Mouse (Mus musculus): ENCODE results near the gene Tmtc2.

Tmtc2 gene

GRCm38 (mm10) chr10:105548040-105548439 is 26.2 kb downstream of the Tmtc2 start:
- DNase-seq (ENCODE audit: low spot score in 2 of 2) = no peak

- DNase-seq (ENCODE audit: low spot score in 2 of 2) = no peak
Observed at GRCm38 (mm10) chr10:105544004-105545003, 29.9 kb downstream of the Tmtc2 start.

- DNase-seq (ENCODE audit: low spot score in 2 of 2) = no peak
Observed at GRCm38 (mm10) chr10:105542081-105542480, 32.2 kb downstream of the Tmtc2 start.

- DNase-seq (ENCODE audit: low spot score in 2 of 2) = no peak
Observed at GRCm38 (mm10) chr10:105539697-105540096, 34.6 kb downstream of the Tmtc2 start.

- DNase-seq (ENCODE audit: low spot score in 2 of 2) = no peak
Observed at GRCm38 (mm10) chr10:105536910-105537309, 37.3 kb downstream of the Tmtc2 start.

- no peak for DNase-seq (ENCODE audit: low spot score in 2 of 2)
Observed at GRCm38 (mm10) chr10:105535848-105536247, 38.4 kb downstream of the Tmtc2 start.

- DNase-seq (ENCODE audit: low spot score in 2 of 2) = no peak
Observed at GRCm38 (mm10) chr10:105532747-105533146, 41.5 kb downstream of the Tmtc2 start.

- no peak for DNase-seq (ENCODE audit: low spot score in 2 of 2)
Observed at GRCm38 (mm10) chr10:105532019-105532525, 42.2 kb downstream of the Tmtc2 start.

- no peak for DNase-seq (ENCODE audit: low spot score in 2 of 2)
Observed at GRCm38 (mm10) chr10:105531080-105531894, 43.0 kb downstream of the Tmtc2 start.

- DNase-seq (ENCODE audit: low spot score in 2 of 2) = no peak
Observed at GRCm38 (mm10) chr10:105523405-105524088, 50.7 kb downstream of the Tmtc2 start.

- no peak for DNase-seq (ENCODE audit: low spot score in 2 of 2)
Observed at GRCm38 (mm10) chr10:105522431-105522830, 51.8 kb downstream of the Tmtc2 start.

- no peak for DNase-seq (ENCODE audit: low spot score in 2 of 2)
Observed at GRCm38 (mm10) chr10:105519154-105519806, 55.0 kb downstream of the Tmtc2 start.

- DNase-seq (ENCODE audit: low spot score in 2 of 2) = no peak
Observed at GRCm38 (mm10) chr10:105518144-105518543, 56.1 kb downstream of the Tmtc2 start.

- no peak for DNase-seq (ENCODE audit: low spot score in 2 of 2)
Observed at GRCm38 (mm10) chr10:105513777-105514322, 60.4 kb downstream of the Tmtc2 start.

- no peak for DNase-seq (ENCODE audit: low spot score in 2 of 2)
Observed at GRCm38 (mm10) chr10:105509896-105510272, 64.4 kb downstream of the Tmtc2 start.

GRCm38 (mm10) chr10:105509146-105509895 is 64.9 kb downstream of the Tmtc2 start:
- DNase-seq (ENCODE audit: low spot score in 2 of 2) = no peak

- DNase-seq (ENCODE audit: low spot score in 2 of 2) = no peak
Observed at GRCm38 (mm10) chr10:105507982-105508786, 66.1 kb downstream of the Tmtc2 start.

- no peak for DNase-seq (ENCODE audit: low spot score in 2 of 2)
Observed at GRCm38 (mm10) chr10:105506046-105506445, 68.2 kb downstream of the Tmtc2 start.

GRCm38 (mm10) chr10:105504472-105504871 is 69.8 kb downstream of the Tmtc2 start:
- no peak for DNase-seq (ENCODE audit: low spot score in 2 of 2)

All from spleen, postnatal 36 days (tissue).